ENCODE assay signal across 22 mouse cellular contexts in the genomic region with DNA sequence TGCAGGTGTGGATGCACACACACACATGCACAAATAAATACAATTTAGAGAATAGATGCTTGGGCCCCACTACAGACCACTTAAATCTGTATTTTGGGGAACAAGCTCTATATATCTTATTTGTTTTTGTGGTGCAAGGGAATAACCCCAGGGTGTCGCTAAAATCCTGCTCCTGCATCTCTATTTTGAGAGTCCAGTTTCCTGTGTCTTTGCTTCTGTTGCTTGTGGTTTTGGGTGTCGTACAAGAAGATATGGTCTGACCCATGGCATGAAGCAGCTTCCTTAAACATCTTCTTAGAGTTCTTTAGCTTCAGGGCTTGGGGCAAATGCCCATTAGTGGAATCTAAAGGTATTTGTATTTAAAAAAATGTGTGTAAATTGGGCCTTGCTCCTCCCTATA. TPM values are rescaled to one million over a fixed set of nuclear protein-coding genes. Genes with fewer than 3 reads are reported as not detected.
A peak's percentile ranks its signal among the peaks of the same experiment; 100 is the strongest.
DNase-seq lines count a peak whose midpoint lies in the region; ATAC-seq and TF ChIP-seq lines count a peak whose summit lies in the region.
"Had no signal": no experiment of that assay in that cellular context is flagged by ENCODE, and none has a peak within 500 bp of the region (broad histone marks: within the 10 kb centered on the region; RNA-seq: fewer than 3 reads in every experiment).

No protein-coding gene starts in this region.

- no peak for TF ChIP-seq POLR2A in kidney, adult 2 months (IDR thresholded peaks at IDR 0.05; ENCODE audit: low read depth, low read length)

- DNase-seq in kidney, adult 2 months: peak; percentile 15
- DNase-seq in kidney, postnatal 14 days: no peak
- peak; percentile 73 for DNase-seq in A20 (ENCODE audit: low read depth, low spot score)
- peak; percentile 14 for DNase-seq in brain, adult 2 months (ENCODE audit: low read depth, low spot score)
- no peak for DNase-seq in cerebellum, postnatal 4 days (ENCODE audit: low spot score in 2 of 2)
- DNase-seq in left cerebral cortex, postnatal 36 days (ENCODE audit: low spot score in 2 of 2): no peak
- no peak for DNase-seq in right cerebral cortex, postnatal 10 days (ENCODE audit: low spot score in 2 of 2)
- DNase-seq: adrenal gland, adult 2 months; cerebellum, postnatal 10 days; embryo, embryonic 11 days; kidney, adult 18-20 months; kidney, postnatal 10 days; lung, adult 2 months; lung, postnatal 4 days; right cerebral cortex, postnatal 25 days; thymus, postnatal 36 days had no signal

- H3K4me3 ChIP-seq in kidney, adult 2 months (ENCODE audit: insufficient read depth, low read depth, low read length): no peak overlapping the region
- H3K4me3 ChIP-seq: heart, embryonic 15.5 days; hindbrain, embryonic 10.5 days; layer of hippocampus, adult 2 months; limb, embryonic 10.5 days; midbrain, embryonic 13.5 days had no signal

- no peaks in the 10 kb centered on the region for H3K27me3 ChIP-seq in kidney, adult 2 months (replicated peaks; ENCODE audit: control insufficient read depth, insufficient read depth, low read length)
- H3K27me3 ChIP-seq: heart, embryonic 15.5 days; midbrain, embryonic 13.5 days had no signal

- intact Hi-C loops in left cerebral cortex, postnatal 36 days (cut with DNase I): no loop called here

- TF ChIP-seq CTCF in kidney, adult 2 months (conservative IDR thresholded peaks at IDR 0.05; ENCODE audit: insufficient read depth, insufficient read length, low read depth, low read length): no peak

- no peaks in the 10 kb centered on the region for H3K4me1 ChIP-seq in kidney, adult 2 months (ENCODE audit: control insufficient read depth, insufficient read depth, low read length)
- H3K4me1 ChIP-seq: heart, embryonic 15.5 days; hindbrain, embryonic 10.5 days; limb, embryonic 10.5 days; midbrain, embryonic 13.5 days had no signal

- no peaks in the 10 kb centered on the region for H3K36me3 ChIP-seq in kidney, adult 2 months (ENCODE audit: control insufficient read depth, insufficient read depth, low read length)
- H3K36me3 ChIP-seq: heart, embryonic 15.5 days; hindbrain, embryonic 10.5 days; limb, embryonic 10.5 days; midbrain, embryonic 13.5 days had no signal

- no peak overlapping the region for H3K27ac ChIP-seq in kidney, adult 2 months (ENCODE audit: insufficient read depth, low read depth, low read length)
- H3K27ac ChIP-seq: heart, embryonic 15.5 days; hindbrain, embryonic 10.5 days; layer of hippocampus, adult 2 months; limb, embryonic 10.5 days; midbrain, embryonic 13.5 days had no signal

- ATAC-seq in megakaryocyte progenitor cell, adult 5-6 weeks (replicated peaks; ENCODE audit: poor library complexity): peak; percentile 69
- ATAC-seq: midbrain, embryonic 13.5 days had no signal

- WGBS in kidney, adult 2 months: 66% methylated on average over 2 of the region's 2 CpGs

RNA-seq across cellular contexts. Expression of a gene that starts 39.7 kb away (rescaled TPM):
- polyA plus RNA-seq in kidney, adult 2 months (2012; rRNA removed): 15.5 and 17.8 TPM in 2 replicates
- 46.1 and 59.4 TPM in 2 replicates for total RNA-seq in megakaryocyte progenitor cell, adult 5-6 weeks (2015)
- total RNA-seq in megakaryocyte progenitor cell, adult 5-6 weeks (2017): 36.5 and 48.0 TPM in 2 replicates
- total RNA-seq in left cerebral cortex, postnatal 36 days (2021): 10 to 100 TPM; 58.7 to 88.1 TPM

Comparison
In these comparisons a context has a peak if more than half of its experiments do, and no peak if none do; other contexts are left out.
1. DNase-seq: peak in kidney, adult 2 months (single experiment), A20 (single experiment) and brain, adult 2 months (single experiment); none in kidney, postnatal 14 days (single experiment), cerebellum, postnatal 4 days (0 of 2), left cerebral cortex, postnatal 36 days (0 of 2) and right cerebral cortex, postnatal 10 days (0 of 2).